Mouse (Mus musculus): Measurements from ENCODE around the gene Slc38a7.

DNA sequence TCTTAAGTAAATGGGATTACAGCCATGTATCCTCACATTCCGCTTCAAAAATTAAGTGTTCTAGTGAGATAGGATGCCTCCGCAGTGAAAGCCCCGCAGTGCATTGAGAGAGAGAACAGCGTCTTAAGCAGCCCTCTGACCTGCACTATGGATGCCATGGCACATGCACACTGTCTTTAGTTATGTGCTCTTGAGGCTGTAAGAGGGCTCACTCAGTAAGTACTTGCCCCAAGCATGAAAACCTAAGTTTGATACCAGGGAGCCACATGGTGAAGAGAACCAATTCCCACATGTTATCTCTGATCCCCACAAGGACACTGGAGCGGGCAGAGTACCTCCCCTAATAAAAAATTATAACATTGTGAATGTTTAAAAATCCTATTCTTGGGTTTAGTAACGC lies 54.2 kb downstream of the Slc38a7 start:
- TF ChIP-seq USF1 (IDR thresholded peaks at IDR 0.05; ENCODE audit: low read depth) = no peak
- no peak for TF ChIP-seq TCF3 (IDR thresholded peaks at IDR 0.05; ENCODE audit: insufficient read length, low read depth)

Measured in myocyte (in vitro differentiated cells).